Mouse (Mus musculus) ovary, adult 10 weeks (tissue): ENCODE data around the gene Gsta2. TPM values are rescaled to one million over a fixed set of nuclear protein-coding genes. Genes with fewer than 3 reads are reported as not detected.

Experiments used
- polyA plus RNA-seq: library from polyadenylated mRNA; stranded (reverse); fragments of 350-450 nt; fragmentation: Illumina TruSeq; extraction: RNeasy Lipid Tissue Mini Kit (QIAGEN cat#74804); gene quantifications from one replicate; pipeline ENCODE4 v1.2.3, GENCODE M21; 2014

The Gsta2 gene
- polyA plus RNA-seq, result 29.7 TPM

GRCm38 (mm10) chr9:78355611-78356010, at the start of gene Gsta2:
Gene Gsta2, minus strand, starts transcription at chr9:78355788.

GRCm38 (mm10) chr9:78395630-78396351, 40.2 kb upstream of the Gsta2 start, which contains the start of gene Ddx43:
Gene Ddx43, plus strand, starts transcription at chr9:78395777.

GRCm38 (mm10) chr9:78378113-78378785, 22.7 kb upstream of the Gsta2 start, which contains the start of gene Ooep:
Gene Ooep, minus strand, starts transcription at chr9:78378725.

GRCm38 (mm10) chr9:78367959-78368358, 12.4 kb upstream of the Gsta2 start, which contains the start of gene Dppa5a:
Gene Dppa5a, minus strand, starts transcription at chr9:78368177.

GRCm38 (mm10) chr9:78327289-78327688, 28.3 kb downstream of the Gsta2 start, which contains the start of gene Omt2b:
Gene Omt2b, plus strand, starts transcription at chr9:78327589.

GRCm38 (mm10) chr9:78314696-78315095, 40.9 kb downstream of the Gsta2 start, which contains the start of gene Omt2a:
Gene Omt2a, minus strand, starts transcription at chr9:78314796.

GRCm38 (mm10) chr9:78289723-78290122, 65.9 kb downstream of the Gsta2 start, which contains the start of gene Gm10639:
Gene Gm10639, plus strand, starts transcription at chr9:78289923.

Other genes with a start within 250 kb of the Gsta2 start
- 26.5 TPM for gene Fbxo9, start 246.7 kb downstream of the Gsta2 start, polyA plus RNA-seq
- 30.3 TPM for gene Ick, start 246.6 kb downstream of the Gsta2 start, polyA plus RNA-seq
- 42.8 TPM for gene Gsta4, start 173.0 kb downstream of the Gsta2 start, polyA plus RNA-seq
- gene Gsta1, start 125.1 kb downstream of the Gsta2 start, polyA plus RNA-seq, result not detected
- not detected for gene Gm3776, start 98.7 kb downstream of the Gsta2 start, polyA plus RNA-seq
- not detected for gene Gm10639, start 65.9 kb downstream of the Gsta2 start, polyA plus RNA-seq
- gene Omt2a, start 41.0 kb downstream of the Gsta2 start, polyA plus RNA-seq, result 49.9 TPM
- 111 TPM for gene Omt2b, start 28.2 kb downstream of the Gsta2 start, polyA plus RNA-seq
- 2.8 TPM for gene Dppa5a, start 12.4 kb upstream of the Gsta2 start, polyA plus RNA-seq
- gene Ooep, start 22.9 kb upstream of the Gsta2 start, polyA plus RNA-seq, result 21.6 TPM
- 0.20 TPM for gene Ddx43, start 40.0 kb upstream of the Gsta2 start, polyA plus RNA-seq
- 5.2 TPM for gene Cgas, start 87.4 kb upstream of the Gsta2 start, polyA plus RNA-seq
- gene Mto1, start 92.4 kb upstream of the Gsta2 start, polyA plus RNA-seq, result 14.9 TPM
- not detected for gene Gm17324, start 93.0 kb upstream of the Gsta2 start, polyA plus RNA-seq
- 6,126 TPM for gene Eef1a1, start 133.4 kb upstream of the Gsta2 start, polyA plus RNA-seq
- 25.3 TPM for gene Slc17a5, start 232.3 kb upstream of the Gsta2 start, polyA plus RNA-seq